Mouse (Mus musculus): Measurements from ENCODE around the gene Ess2. TPM values are rescaled to one million over a fixed set of nuclear protein-coding genes. Genes with fewer than 3 reads are reported as not detected.

The Ess2 gene
- polyA plus RNA-seq, 1 experiment from 2014 or later = 42.0 TPM

DNA sequence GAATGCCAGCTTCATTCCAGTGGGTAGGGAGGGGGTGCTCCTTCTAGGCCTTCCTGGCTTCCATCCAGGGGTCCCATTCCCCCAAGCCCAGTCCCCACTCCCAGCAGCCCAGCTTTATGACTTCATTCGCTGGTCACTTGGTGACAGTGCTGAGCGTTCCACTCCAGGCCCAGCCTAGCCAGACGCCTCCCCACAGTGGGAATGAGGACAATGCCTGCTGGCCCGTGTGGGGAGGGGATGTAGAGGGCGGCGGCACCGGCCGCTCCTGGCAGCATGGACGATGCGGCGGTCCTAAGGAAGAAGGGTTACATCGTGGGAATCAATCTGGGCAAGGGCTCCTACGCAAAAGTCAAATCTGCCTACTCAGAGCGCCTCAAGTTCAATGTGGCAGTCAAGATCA, 12.7 kb downstream of the Ess2 start, which contains the start of the genes Dgcr2 and Tssk2:
Gene Dgcr2, minus strand, starts transcription at position 101 of the 400 bp plus-strand sequence.
Gene Tssk2, plus strand, starts transcription at position 176 of the 400 bp plus-strand sequence.
- no peak within 1 kb of the TSS for H3K4me2 ChIP-seq (ENCODE audit: low read depth)
- no peaks in the 10 kb centered on the region for H3K9me3 ChIP-seq (ENCODE audit: control insufficient read depth, low read length)
- H3K36me3 ChIP-seq (ENCODE audit: control insufficient read depth, insufficient read depth, low read length) = peaks cover 14% of the 10 kb centered on the region
- H3K4me3 ChIP-seq (ENCODE audit: low read depth, low read length) = no peak within 1 kb of the TSS
- no peaks in the 10 kb centered on the region for H3K4me1 ChIP-seq (ENCODE audit: control insufficient read depth, insufficient read depth, low read length)
- WGBS = 94% methylated on average over 14 of the region's 14 CpGs
- H3K9ac ChIP-seq (ENCODE audit: low read length) = no peak within 1 kb of the TSS
- ATAC-seq (ENCODE audit: insufficient read depth, low FRiP score, low TSS enrichment) (no peak), DNase-seq (ENCODE audit: low spot score) (no peak)
- no peaks in the 10 kb centered on the region for H3K27me3 ChIP-seq (ENCODE audit: control insufficient read depth, insufficient read depth, low read length)
- no peak within 1 kb of the TSS for H3K27ac ChIP-seq (ENCODE audit: low read depth, low read length)

DNA sequence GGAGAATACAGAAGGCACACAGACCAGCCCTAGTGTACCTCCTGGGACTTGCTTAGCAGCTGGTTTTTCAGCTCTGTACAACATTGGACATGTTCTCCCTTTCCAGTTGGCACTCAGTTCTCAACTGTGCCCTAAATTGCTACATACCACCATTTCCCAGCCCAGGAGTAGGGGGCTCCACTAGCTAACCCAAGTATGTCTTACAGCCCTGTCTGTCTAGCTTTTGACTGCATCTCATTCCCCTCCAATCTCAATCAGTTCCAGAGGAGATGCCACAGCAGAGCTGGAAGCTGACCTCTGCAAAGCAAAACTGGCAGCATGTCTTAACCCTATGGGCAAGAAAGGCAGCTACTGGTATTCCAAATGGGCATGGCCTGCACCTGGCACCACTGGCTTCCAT, 15.1 kb downstream of the Ess2 start:
- H3K4me2 ChIP-seq (ENCODE audit: low read depth) = no peak overlapping the region
- no peak overlapping the region for H3K27ac ChIP-seq (ENCODE audit: low read depth, low read length)
- no peaks in the 10 kb centered on the region for H3K9me3 ChIP-seq (ENCODE audit: control insufficient read depth, low read length)
- H3K9ac ChIP-seq (ENCODE audit: low read length) = no peak overlapping the region
- no peak overlapping the region for H3K4me3 ChIP-seq (ENCODE audit: low read depth, low read length)
- no peaks in the 10 kb centered on the region for H3K4me1 ChIP-seq (ENCODE audit: control insufficient read depth, insufficient read depth, low read length)
- ATAC-seq (ENCODE audit: insufficient read depth, low FRiP score, low TSS enrichment) = no peak
- DNase-seq (ENCODE audit: low spot score) = no peak
- no peaks in the 10 kb centered on the region for H3K27me3 ChIP-seq (ENCODE audit: control insufficient read depth, insufficient read depth, low read length)
- H3K36me3 ChIP-seq (ENCODE audit: control insufficient read depth, insufficient read depth, low read length) = no peaks in the 10 kb centered on the region

DNA sequence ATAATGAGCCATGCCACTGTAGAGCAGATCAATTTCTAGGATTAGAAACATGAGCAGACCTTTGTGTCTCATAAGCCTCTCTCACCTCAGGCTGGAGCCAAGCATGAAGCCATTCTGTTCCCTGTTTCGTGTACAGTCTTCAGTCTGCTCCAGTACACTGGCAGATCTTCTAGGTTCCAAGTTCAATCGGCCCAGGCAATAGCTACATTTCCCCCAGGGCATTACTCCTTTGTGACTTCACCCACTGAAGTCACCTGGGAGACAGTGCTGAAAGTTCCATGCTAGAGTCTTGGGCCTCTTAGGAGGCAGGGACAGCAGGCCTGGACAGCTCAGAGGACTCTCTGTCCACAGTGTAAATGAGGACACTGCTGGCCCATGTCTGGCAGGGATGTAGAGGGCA, 17.2 kb downstream of the Ess2 start, which contains the start of gene Tssk1:
Gene Tssk1, plus strand, starts transcription at position 301 of the 400 bp plus-strand sequence.
- no peaks in the 10 kb centered on the region for H3K9me3 ChIP-seq (ENCODE audit: control insufficient read depth, low read length)
- H3K36me3 ChIP-seq (ENCODE audit: control insufficient read depth, insufficient read depth, low read length) = no peaks in the 10 kb centered on the region
- H3K4me2 ChIP-seq (ENCODE audit: low read depth) = no peak within 1 kb of the TSS
- ATAC-seq (ENCODE audit: insufficient read depth, low FRiP score, low TSS enrichment) = no peak
- H3K27me3 ChIP-seq (ENCODE audit: control insufficient read depth, insufficient read depth, low read length) = no peaks in the 10 kb centered on the region
- H3K4me3 ChIP-seq (ENCODE audit: low read depth, low read length) = no peak within 1 kb of the TSS
- DNase-seq (ENCODE audit: low spot score) = no peak
- no peak within 1 kb of the TSS for H3K9ac ChIP-seq (ENCODE audit: low read length)
- 86% methylated on average over 2 of the region's 2 CpGs for WGBS
- H3K4me1 ChIP-seq (ENCODE audit: control insufficient read depth, insufficient read depth, low read length) = peaks cover 8% of the 10 kb centered on the region
- H3K27ac ChIP-seq (ENCODE audit: low read depth, low read length) = no peak within 1 kb of the TSS

DNA sequence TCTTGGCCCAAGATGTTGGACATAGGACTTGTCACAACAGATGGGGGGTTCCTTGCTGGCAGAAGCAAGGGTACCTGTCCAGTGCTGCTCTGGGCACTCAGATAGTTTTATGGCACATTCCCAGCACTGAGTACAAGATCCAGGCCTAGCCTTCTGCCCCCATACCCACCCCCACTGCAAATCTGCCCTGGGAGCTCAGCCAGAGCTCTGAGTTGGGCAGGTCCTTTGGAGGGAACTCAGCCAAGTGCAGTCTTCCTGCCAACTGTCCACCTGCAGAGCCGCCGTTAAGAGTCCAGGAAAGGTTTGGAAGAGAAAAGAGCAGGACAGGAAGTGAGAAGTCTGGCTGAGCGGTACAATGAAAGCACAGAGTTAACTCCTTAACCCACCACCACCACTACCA, 18.5 kb downstream of the Ess2 start:
- Histone ChIP-seq H3K27ac (ENCODE audit: low read depth, low read length) (no peak overlapping the region), H3K4me2 (ENCODE audit: low read depth) (no peak overlapping the region), H3K4me1 (ENCODE audit: control insufficient read depth, insufficient read depth, low read length) (peaks cover 8% of the 10 kb centered on the region), H3K9ac (ENCODE audit: low read length) (no peak overlapping the region), H3K4me3 (ENCODE audit: low read depth, low read length) (no peak overlapping the region), H3K9me3 (ENCODE audit: control insufficient read depth, low read length) (no peaks in the 10 kb centered on the region), H3K36me3 (ENCODE audit: control insufficient read depth, insufficient read depth, low read length) (no peaks in the 10 kb centered on the region), H3K27me3 (ENCODE audit: control insufficient read depth, insufficient read depth, low read length) (no peaks in the 10 kb centered on the region)
- WGBS = 89% methylated on average over 3 of the region's 3 CpGs
- no peak for DNase-seq (ENCODE audit: low spot score)
- no peak for ATAC-seq (ENCODE audit: insufficient read depth, low FRiP score, low TSS enrichment)

DNA sequence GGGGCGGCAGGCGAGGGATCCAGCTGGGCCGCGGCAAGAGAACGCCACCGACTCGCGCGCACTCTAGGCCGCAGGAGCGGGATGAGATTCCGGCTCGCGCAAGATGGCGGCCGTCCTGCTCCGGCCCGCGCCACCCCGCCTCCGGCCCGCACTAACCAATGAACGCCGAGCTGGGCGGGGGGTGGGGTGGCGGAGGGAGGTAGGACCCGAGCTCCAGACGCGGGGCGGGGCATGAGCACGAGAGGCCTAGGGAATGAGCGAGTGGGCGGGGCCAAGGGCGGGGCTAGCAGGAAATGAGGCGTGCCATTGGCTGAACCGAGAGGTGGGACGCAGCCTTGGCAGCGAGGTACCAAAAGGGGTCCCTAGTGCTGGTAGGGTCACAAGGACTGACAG, 19.6 kb downstream of the Ess2 start, which contains the start of gene Gm20518:
Gene Gm20518, minus strand, starts transcription at position 105 of the 393 bp plus-strand sequence.
- Histone ChIP-seq H3K9me3 (ENCODE audit: control insufficient read depth, low read length) (no peaks in the 10 kb centered on the region), H3K4me3 (ENCODE audit: low read depth, low read length) (peak within 1 kb of the TSS; percentile 99), H3K4me1 (ENCODE audit: control insufficient read depth, insufficient read depth, low read length) (peaks cover 8% of the 10 kb centered on the region), H3K4me2 (ENCODE audit: low read depth) (peak within 1 kb of the TSS; percentile 60), H3K9ac (ENCODE audit: low read length) (peak within 1 kb of the TSS; percentile 99), H3K36me3 (ENCODE audit: control insufficient read depth, insufficient read depth, low read length) (no peaks in the 10 kb centered on the region), H3K27ac (ENCODE audit: low read depth, low read length) (peak within 1 kb of the TSS; percentile 90), H3K27me3 (ENCODE audit: control insufficient read depth, insufficient read depth, low read length) (no peaks in the 10 kb centered on the region)
- peak; percentile 100 for DNase-seq (ENCODE audit: low spot score)
- peak; percentile 97 for ATAC-seq (ENCODE audit: insufficient read depth, low FRiP score, low TSS enrichment)
- under 1% methylated on average over 38 of the region's 38 CpGs for WGBS

DNA sequence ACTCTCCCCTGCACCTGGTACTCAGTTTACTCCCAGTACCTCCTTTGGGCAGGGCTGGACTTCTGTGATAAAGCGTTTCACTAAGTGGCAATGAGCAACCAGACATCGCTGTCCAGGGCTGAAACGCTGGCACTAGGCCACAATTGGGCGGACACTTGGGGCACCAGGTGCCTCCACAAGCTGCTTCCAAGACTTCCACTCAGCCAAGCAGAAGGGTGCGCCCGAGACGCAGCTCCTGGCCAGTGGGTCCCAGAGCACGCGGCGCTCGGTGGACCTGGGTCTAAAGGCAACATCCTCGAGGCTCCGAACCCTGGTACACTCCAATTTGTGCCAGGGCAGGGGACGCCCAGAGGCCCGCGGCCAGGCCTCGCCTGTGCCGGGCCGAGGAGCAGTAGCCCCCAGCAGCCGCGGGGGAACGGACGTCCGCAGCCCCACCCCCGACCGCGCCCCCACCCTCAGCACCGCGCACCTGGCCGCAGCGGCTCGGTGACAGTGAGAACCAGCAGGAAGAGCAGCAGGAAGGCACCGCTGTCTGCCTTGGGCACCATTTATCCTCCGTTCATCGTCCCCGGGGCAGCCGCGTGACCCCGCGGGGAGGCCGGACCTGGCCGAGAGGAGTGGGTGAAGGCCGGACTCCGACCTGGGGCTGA, 20.1 kb downstream of the Ess2 start:
- H3K27ac ChIP-seq (ENCODE audit: low read depth, low read length) = peak overlapping the region; percentile 90
- peak overlapping the region; percentile 99 for H3K9ac ChIP-seq (ENCODE audit: low read length)
- peak overlapping the region; percentile 60 for H3K4me2 ChIP-seq (ENCODE audit: low read depth)
- no peaks in the 10 kb centered on the region for H3K9me3 ChIP-seq (ENCODE audit: control insufficient read depth, low read length)
- H3K36me3 ChIP-seq (ENCODE audit: control insufficient read depth, insufficient read depth, low read length) = no peaks in the 10 kb centered on the region
- DNase-seq (ENCODE audit: low spot score) = peak; percentile 55
- no peaks in the 10 kb centered on the region for H3K27me3 ChIP-seq (ENCODE audit: control insufficient read depth, insufficient read depth, low read length)
- H3K4me3 ChIP-seq (ENCODE audit: low read depth, low read length) = peak overlapping the region; percentile 99
- under 1% methylated on average over 42 of the region's 44 CpGs for WGBS
- H3K4me1 ChIP-seq (ENCODE audit: control insufficient read depth, insufficient read depth, low read length) = peaks cover 8% of the 10 kb centered on the region
- ATAC-seq (ENCODE audit: insufficient read depth, low FRiP score, low TSS enrichment) = peak; percentile 70

DNA sequence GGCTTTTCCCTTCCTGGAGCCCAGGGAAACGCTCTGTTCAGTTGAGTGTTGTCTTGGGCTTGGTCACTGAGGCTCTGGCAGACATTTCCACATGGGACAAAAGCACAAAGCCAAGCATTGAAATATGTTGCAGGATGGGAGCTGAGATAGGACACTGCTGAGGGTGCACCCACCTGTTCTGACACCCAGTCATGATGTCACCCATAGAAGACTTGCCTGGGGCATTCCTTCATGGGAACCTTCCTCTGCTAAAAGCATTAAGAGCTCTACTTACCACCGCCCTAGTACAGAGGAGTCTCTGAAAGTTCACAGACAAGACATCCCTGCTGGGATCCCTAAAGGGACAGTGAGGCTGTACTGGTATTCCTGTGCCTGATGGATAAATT, 20.8 kb downstream of the Ess2 start:
- Histone ChIP-seq H3K27ac (ENCODE audit: low read depth, low read length) (no peak overlapping the region), H3K27me3 (ENCODE audit: control insufficient read depth, insufficient read depth, low read length) (no peaks in the 10 kb centered on the region), H3K9me3 (ENCODE audit: control insufficient read depth, low read length) (no peaks in the 10 kb centered on the region), H3K4me3 (ENCODE audit: low read depth, low read length) (peak overlapping the region; percentile 99), H3K9ac (ENCODE audit: low read length) (peak overlapping the region; percentile 99), H3K4me1 (ENCODE audit: control insufficient read depth, insufficient read depth, low read length) (peaks cover 8% of the 10 kb centered on the region), H3K4me2 (ENCODE audit: low read depth) (peak overlapping the region; percentile 60), H3K36me3 (ENCODE audit: control insufficient read depth, insufficient read depth, low read length) (no peaks in the 10 kb centered on the region)
- no peak for DNase-seq (ENCODE audit: low spot score)
- no peak for ATAC-seq (ENCODE audit: insufficient read depth, low FRiP score, low TSS enrichment)
- 48% methylated on average over 2 of the region's 2 CpGs for WGBS

DNA sequence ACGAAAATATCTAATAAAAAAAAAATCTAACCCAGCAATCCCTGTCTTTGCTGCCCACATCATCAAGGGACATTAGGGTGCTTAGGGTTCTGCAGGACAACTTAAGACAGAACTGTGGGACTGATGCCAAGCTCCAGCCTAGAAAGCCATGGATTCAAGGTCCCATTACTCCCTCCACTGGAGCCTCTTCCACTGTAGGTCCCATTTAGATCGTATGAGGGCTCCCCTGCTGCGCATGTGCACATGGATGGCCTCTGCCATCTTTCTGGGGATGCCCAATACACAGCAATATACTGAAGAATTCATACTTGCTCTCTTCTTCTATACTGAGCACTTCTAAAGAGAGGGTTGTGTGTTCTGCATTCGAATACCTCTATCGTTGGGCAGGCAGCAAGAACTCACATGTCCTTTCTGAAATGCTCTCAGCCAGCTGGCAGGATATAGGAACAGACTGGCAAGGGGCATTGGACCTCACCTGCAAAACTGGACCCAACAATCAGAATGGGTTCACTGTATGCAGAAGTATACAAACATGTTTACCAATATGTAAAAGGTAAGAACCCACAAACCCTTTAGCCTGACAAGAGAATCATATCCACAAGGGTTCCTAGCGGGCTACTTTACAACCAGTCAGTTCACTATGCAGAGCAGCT, 21.3 kb downstream of the Ess2 start:
- no peaks in the 10 kb centered on the region for H3K36me3 ChIP-seq (ENCODE audit: control insufficient read depth, insufficient read depth, low read length)
- no peaks in the 10 kb centered on the region for H3K27me3 ChIP-seq (ENCODE audit: control insufficient read depth, insufficient read depth, low read length)
- peak overlapping the region; percentile 99 for H3K4me3 ChIP-seq (ENCODE audit: low read depth, low read length)
- H3K4me2 ChIP-seq (ENCODE audit: low read depth) = peak overlapping the region; percentile 60
- DNase-seq (ENCODE audit: low spot score) = no peak
- peaks cover 8% of the 10 kb centered on the region for H3K4me1 ChIP-seq (ENCODE audit: control insufficient read depth, insufficient read depth, low read length)
- H3K9ac ChIP-seq (ENCODE audit: low read length) = no peak overlapping the region; the same call in 1 of the 2 replicates
- 84% methylated on average over 6 of the region's 6 CpGs for WGBS
- no peak for ATAC-seq (ENCODE audit: insufficient read depth, low FRiP score, low TSS enrichment)
- no peak overlapping the region for H3K27ac ChIP-seq (ENCODE audit: low read depth, low read length)
- no peaks in the 10 kb centered on the region for H3K9me3 ChIP-seq (ENCODE audit: control insufficient read depth, low read length)

DNA sequence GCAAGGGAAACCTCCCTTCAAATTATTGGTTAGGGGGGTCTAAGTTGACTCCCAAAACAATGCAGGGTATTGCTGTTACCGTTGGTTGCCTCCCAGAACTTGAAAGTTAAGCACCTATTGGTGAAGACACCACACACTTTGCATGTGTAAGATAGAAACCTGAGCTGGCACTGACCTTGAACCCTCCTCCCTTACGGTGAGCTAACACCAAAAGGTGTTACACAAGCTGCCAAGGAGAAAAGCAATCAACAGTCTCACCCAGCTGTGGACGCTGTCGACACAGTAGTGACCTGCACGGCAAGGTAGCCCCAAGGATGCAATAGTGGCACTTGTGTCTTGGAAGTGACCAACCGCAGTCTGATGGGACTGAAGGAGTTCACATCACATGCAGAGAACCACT, 27.0 kb downstream of the Ess2 start:
- Histone ChIP-seq H3K36me3 (ENCODE audit: control insufficient read depth, insufficient read depth, low read length) (peaks cover 3% of the 10 kb centered on the region; the same call in 1 of the 2 replicates), H3K9ac (ENCODE audit: low read length) (no peak overlapping the region), H3K27ac (ENCODE audit: low read depth, low read length) (no peak overlapping the region), H3K4me1 (ENCODE audit: control insufficient read depth, insufficient read depth, low read length) (no peaks in the 10 kb centered on the region), H3K4me3 (ENCODE audit: low read depth, low read length) (no peak overlapping the region), H3K9me3 (ENCODE audit: control insufficient read depth, low read length) (no peaks in the 10 kb centered on the region), H3K27me3 (ENCODE audit: control insufficient read depth, insufficient read depth, low read length) (no peaks in the 10 kb centered on the region), H3K4me2 (ENCODE audit: low read depth) (no peak overlapping the region)
- DNase-seq (ENCODE audit: low spot score) (no peak), ATAC-seq (ENCODE audit: insufficient read depth, low FRiP score, low TSS enrichment) (no peak)
- WGBS = 83% methylated on average over 6 of the region's 6 CpGs
